Mouse (Mus musculus): ENCODE results near the gene Tcl1b3. TPM values are rescaled to one million over a fixed set of nuclear protein-coding genes. Genes with fewer than 3 reads are reported as not detected.

Gene Tcl1b3
- total RNA-seq, 2 experiments from 2014 or later = not detected

DNA sequence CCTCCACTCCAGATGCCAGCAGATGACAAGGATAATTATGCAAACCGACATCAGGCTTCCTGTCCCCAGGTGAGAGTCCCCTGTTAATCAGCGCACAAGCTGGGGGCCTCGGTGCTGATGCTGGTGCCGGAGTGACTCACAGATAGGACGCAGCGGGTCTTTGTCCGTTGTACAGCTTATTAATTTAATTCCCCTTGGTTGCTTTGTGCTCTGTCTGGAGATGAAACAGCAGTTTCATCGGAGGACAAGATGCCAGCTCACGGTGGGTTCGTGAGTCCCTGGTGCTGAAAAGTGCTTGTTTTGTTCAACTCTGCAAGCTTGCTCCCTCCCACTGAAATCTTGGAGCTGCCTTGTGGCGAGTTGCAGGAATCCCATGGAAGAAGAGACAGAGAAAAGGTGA, 43.5 kb downstream of the Tcl1b3 start:
- DNase-seq = no peak

- DNase-seq = no peak
Measured at GRCm38 (mm10) chr12:105235091-105235490, 44.2 kb downstream of the Tcl1b3 start.

- no peak for DNase-seq
Measured at GRCm38 (mm10) chr12:105239060-105239459, 48.2 kb downstream of the Tcl1b3 start.

Other genes with a start within 250 kb of the Tcl1b3 start
- gene Syne3, start 181.2 kb upstream of the Tcl1b3 start, total RNA-seq (2021) = 1 to 10 TPM; 7.9 to 8.3 TPM
- gene Glrx5, start 158.4 kb upstream of the Tcl1b3 start, total RNA-seq (2021) = 100 to 1,000 TPM in 1 of 2 experiments, 10 to 100 TPM in 1; 83.8 to 111 TPM
- gene Tcl1b2, start 45.0 kb upstream of the Tcl1b3 start, total RNA-seq (2021) = not detected
- gene Tcl1b1, start 31.4 kb upstream of the Tcl1b3 start, total RNA-seq (2021) = not detected
- gene Tcl1b5, start 14.7 kb upstream of the Tcl1b3 start, total RNA-seq (2021) = not detected
- not detected for gene Tcl1b4, start 10.9 kb downstream of the Tcl1b3 start, total RNA-seq (2021)
- gene Tcl1, start 31.8 kb downstream of the Tcl1b3 start, total RNA-seq (2021) = not detected
- not detected for gene Tunar, start 142.8 kb downstream of the Tcl1b3 start, total RNA-seq (2021)

Measured in heart, adult 18-20 months (tissue).